8 mouse cellular contexts compared by ENCODE assay signal in genomic region chr3:66981706-66982105, GRCm38 (mm10). TPM values are rescaled to one million over a fixed set of nuclear protein-coding genes. Genes with fewer than 3 reads are reported as not detected.
A peak's percentile ranks its signal among the peaks of the same experiment; 100 is the strongest.
DNase-seq lines count a peak whose midpoint lies in the region; ATAC-seq and TF ChIP-seq lines count a peak whose summit lies in the region.

Shox2 (minus strand) TSS chr3:66981771.

- no peak for DNase-seq in spleen, adult 2 months (ENCODE audit: low read depth in 1 of 2, low spot score in 2 of 2)
- DNase-seq in spleen, postnatal 14 days (ENCODE audit: low spot score in 2 of 2) = no peak
- DNase-seq in neural tube, embryonic 11.5 days (ENCODE audit: low spot score) = peak; percentile 32
- DNase-seq in spleen, adult 12 weeks (ENCODE audit: low spot score) = no peak
- DNase-seq in testis, postnatal 14 days (ENCODE audit: low spot score) = no peak
- no peak for DNase-seq in adrenal gland, postnatal 10 days

- TF ChIP-seq CTCF in spleen, adult 2 months (IDR thresholded peaks at IDR 0.05; ENCODE audit: extremely low read depth, insufficient read depth, insufficient read length, insufficient replicate concordance) = no peak
- no peak for TF ChIP-seq CTCF in intestine, postnatal 0 days (IDR thresholded peaks at IDR 0.05; ENCODE audit: low read depth)

- H3K27me3 ChIP-seq in spleen, adult 2 months (ENCODE audit: control insufficient read depth, insufficient read depth, low read length) = peaks cover 38% of the 10 kb centered on the region
- peaks cover 33% of the 10 kb centered on the region for H3K27me3 ChIP-seq in embryonic facial prominence, embryonic 12.5 days
- peaks cover 81% of the 10 kb centered on the region for H3K27me3 ChIP-seq in intestine, postnatal 0 days (replicated peaks; ENCODE audit: control insufficient read depth, insufficient read depth, low read length)
- peaks cover 73% of the 10 kb centered on the region for H3K27me3 ChIP-seq in neural tube, embryonic 11.5 days (ENCODE audit: control insufficient read depth, insufficient read depth, low read length)

- H3K4me3 ChIP-seq in spleen, adult 2 months (ENCODE audit: extremely low read depth, insufficient read depth, insufficient read length) = peak within 1 kb of the TSS; percentile 55
- H3K4me3 ChIP-seq in embryonic facial prominence, embryonic 12.5 days = peak within 1 kb of the TSS; percentile 54
- H3K4me3 ChIP-seq in intestine, postnatal 0 days (ENCODE audit: low read depth, low read length) = peak within 1 kb of the TSS; percentile 51
- peak within 1 kb of the TSS; percentile 36 for H3K4me3 ChIP-seq in neural tube, embryonic 11.5 days (ENCODE audit: low read depth, low read length)

- no peaks in the 10 kb centered on the region for H3K9me3 ChIP-seq in embryonic facial prominence, embryonic 12.5 days
- H3K9me3 ChIP-seq in intestine, postnatal 0 days (ENCODE audit: control insufficient read depth) = no peaks in the 10 kb centered on the region
- H3K9me3 ChIP-seq in neural tube, embryonic 11.5 days (ENCODE audit: control insufficient read depth, low read length) = no peaks in the 10 kb centered on the region

- H3K4me2 ChIP-seq in embryonic facial prominence, embryonic 12.5 days (replicated peaks) = peak within 1 kb of the TSS; percentile 66
- H3K4me2 ChIP-seq in intestine, postnatal 0 days (replicated peaks; ENCODE audit: low read depth) = peak within 1 kb of the TSS; percentile 78
- H3K4me2 ChIP-seq in neural tube, embryonic 11.5 days (ENCODE audit: low read depth) = peak within 1 kb of the TSS; percentile 69

- no peak for ATAC-seq in embryonic facial prominence, embryonic 12.5 days (ENCODE audit: insufficient number of reproducible peaks, insufficient read depth, low FRiP score, low TSS enrichment)
- ATAC-seq in intestine, postnatal 0 days = no peak
- ATAC-seq in neural tube, embryonic 11.5 days (ENCODE audit: insufficient read depth, low FRiP score, low TSS enrichment) = no peak

- H3K27ac ChIP-seq in spleen, adult 2 months (ENCODE audit: insufficient read depth, low read length) = no peak within 1 kb of the TSS
- peak within 1 kb of the TSS; percentile 93 for H3K27ac ChIP-seq in embryonic facial prominence, embryonic 12.5 days
- H3K27ac ChIP-seq in intestine, postnatal 0 days (ENCODE audit: low read depth, low read length) = no peak within 1 kb of the TSS
- peak within 1 kb of the TSS; percentile 3; the same call in 1 of the 2 replicates for H3K27ac ChIP-seq in neural tube, embryonic 11.5 days (ENCODE audit: low read depth, low read length)

- H3K4me1 ChIP-seq in spleen, adult 2 months (ENCODE audit: control insufficient read depth, insufficient read depth, insufficient read length) = peaks cover 8% of the 10 kb centered on the region
- peaks cover 29% of the 10 kb centered on the region for H3K4me1 ChIP-seq in embryonic facial prominence, embryonic 12.5 days
- H3K4me1 ChIP-seq in intestine, postnatal 0 days (replicated peaks; ENCODE audit: control insufficient read depth, insufficient read depth, low read length) = 0 out of 2 replicates have a peak, but pooled peaks cover 5% of the 10 kb centered on the region
- peaks cover 3% of the 10 kb centered on the region; the same call in 1 of the 2 replicates for H3K4me1 ChIP-seq in neural tube, embryonic 11.5 days (ENCODE audit: control insufficient read depth, insufficient read depth, low read length)

- H3K9ac ChIP-seq in embryonic facial prominence, embryonic 12.5 days = peak within 1 kb of the TSS; percentile 76
- H3K9ac ChIP-seq in intestine, postnatal 0 days (ENCODE audit: low read depth, low read length) = no peak within 1 kb of the TSS
- H3K9ac ChIP-seq in neural tube, embryonic 11.5 days (ENCODE audit: low read length) = peak within 1 kb of the TSS; percentile 19

- WGBS in spleen, adult 2 months = under 1% methylated on average over 15 of the region's 15 CpGs
- under 1% methylated on average over 13 of the region's 15 CpGs for WGBS in embryonic facial prominence, embryonic 12.5 days
- 0% methylated on average over 14 of the region's 15 CpGs for WGBS in intestine, postnatal 0 days
- 0% methylated on average over 11 of the region's 15 CpGs for WGBS in neural tube, embryonic 11.5 days

- H3K36me3 ChIP-seq in spleen, adult 2 months (ENCODE audit: control insufficient read depth, insufficient read depth, low read length) = no peaks in the 10 kb centered on the region
- H3K36me3 ChIP-seq in embryonic facial prominence, embryonic 12.5 days = no peaks in the 10 kb centered on the region
- H3K36me3 ChIP-seq in intestine, postnatal 0 days (ENCODE audit: control insufficient read depth, insufficient read depth) = no peaks in the 10 kb centered on the region
- H3K36me3 ChIP-seq in neural tube, embryonic 11.5 days (ENCODE audit: control insufficient read depth, insufficient read depth, low read length) = no peaks in the 10 kb centered on the region

- no peak for TF ChIP-seq POLR2A in spleen, adult 2 months (IDR thresholded peaks at IDR 0.05; ENCODE audit: low read depth, low read length)

RNA-seq across cellular contexts. Expression of gene Shox2, which starts in this region (rescaled TPM):
- not detected in 2 replicates for polyA plus RNA-seq in spleen, adult 2 months (2012; rRNA removed)
- polyA plus RNA-seq in embryonic facial prominence, embryonic 12.5 days (2016; fragmentation: Nextera tagmentation; extraction: Ambion mirVana) = 31.6 and 38.4 TPM in 2 replicates
- polyA plus RNA-seq in intestine, postnatal 0 days (2015; fragmentation: Nextera tagmentation; extraction: Ambion mirVana) = 0.23 and 0.25 TPM in 2 replicates
- polyA plus RNA-seq in neural tube, embryonic 11.5 days (2014; fragmentation: Nextera tagmentation; extraction: Ambion mirVana) = 18.1 and 20.9 TPM in 2 replicates
- total RNA-seq in adrenal gland, postnatal 10 days (2021) = 1 to 10 TPM in 1 of 2 experiments, under 1 TPM in 1; 0.75 to 5.7 TPM

Comparison
In these comparisons a context has a peak if more than half of its experiments do, and no peak if none do; other contexts are left out.
1. RNA of gene Shox2 (polyA plus RNA-seq): 31.6 to 38.4 TPM in embryonic facial prominence, embryonic 12.5 days and 18.1 to 20.9 TPM in neural tube, embryonic 11.5 days; 0.23 to 0.25 TPM in intestine, postnatal 0 days and not detected in spleen, adult 2 months; every median in the first group is over 10 times any median in the second.
2. H3K27ac ChIP-seq: peak in embryonic facial prominence, embryonic 12.5 days (single experiment) and neural tube, embryonic 11.5 days (single experiment); none in spleen, adult 2 months (single experiment) and intestine, postnatal 0 days (single experiment).
3. Peak in every context shown above with its lines, with median percentiles within 50 percentile points of each other: H3K4me3 ChIP-seq and H3K4me2 ChIP-seq.